Mouse (Mus musculus): ENCODE measurements around the gene Rab3gap1. TPM values are rescaled to one million over a fixed set of nuclear protein-coding genes. Genes with fewer than 3 reads are reported as not detected.

Gene Rab3gap1
- total and polyA plus RNA-seq, 2 experiments = 11.9 to 26.0 TPM

DNA sequence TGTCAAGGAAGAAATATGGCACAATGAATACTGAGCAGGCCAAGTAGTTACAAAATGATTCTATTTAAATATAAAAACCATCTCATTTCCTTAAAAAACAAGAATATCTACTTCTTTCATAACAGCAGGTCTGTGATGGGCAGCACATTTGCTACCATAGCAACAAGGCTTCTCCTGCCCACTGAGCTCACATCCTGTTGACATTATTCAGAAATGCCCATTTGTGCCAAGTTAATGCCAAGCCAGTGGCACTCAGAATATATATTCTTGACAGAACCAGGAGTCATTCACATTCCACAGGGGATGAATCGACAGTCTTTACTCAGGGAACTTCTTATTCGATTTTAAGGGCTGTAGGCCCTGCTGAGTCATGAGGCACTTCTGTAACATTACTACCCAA lies 107.1 kb downstream of the Rab3gap1 start:
- TF ChIP-seq CTCF (IDR thresholded peaks at IDR 0.05; ENCODE audit: low read depth, low read length) (no peak), POLR2A (IDR thresholded peaks at IDR 0.05; ENCODE audit: extremely low read depth, insufficient read depth, low read length) (no peak)
- no peaks in the 10 kb centered on the region for H3K27me3 ChIP-seq (ENCODE audit: control insufficient read depth, insufficient read depth, low read length)
- H3K27ac ChIP-seq (replicated peaks; ENCODE audit: insufficient read depth, low read depth, low read length) = no peak overlapping the region
- H3K36me3 ChIP-seq (ENCODE audit: control insufficient read depth, insufficient read depth, low read length) = no peaks in the 10 kb centered on the region
- no peak overlapping the region for H3K9ac ChIP-seq (ENCODE audit: low read depth, low read length)
- H3K4me1 ChIP-seq (ENCODE audit: control insufficient read depth, insufficient read depth, low read length) = no peaks in the 10 kb centered on the region
- DNase-seq (ENCODE audit: extremely low read depth, low read depth, low spot score) = no peak
- 83% methylated on average over 2 of the region's 2 CpGs for WGBS
- H3K79me2 ChIP-seq (ENCODE audit: control insufficient read depth, insufficient read depth, low read length) = no peaks in the 10 kb centered on the region
- no peak overlapping the region for H3K4me3 ChIP-seq (ENCODE audit: insufficient read depth, low read depth, low read length)

DNA sequence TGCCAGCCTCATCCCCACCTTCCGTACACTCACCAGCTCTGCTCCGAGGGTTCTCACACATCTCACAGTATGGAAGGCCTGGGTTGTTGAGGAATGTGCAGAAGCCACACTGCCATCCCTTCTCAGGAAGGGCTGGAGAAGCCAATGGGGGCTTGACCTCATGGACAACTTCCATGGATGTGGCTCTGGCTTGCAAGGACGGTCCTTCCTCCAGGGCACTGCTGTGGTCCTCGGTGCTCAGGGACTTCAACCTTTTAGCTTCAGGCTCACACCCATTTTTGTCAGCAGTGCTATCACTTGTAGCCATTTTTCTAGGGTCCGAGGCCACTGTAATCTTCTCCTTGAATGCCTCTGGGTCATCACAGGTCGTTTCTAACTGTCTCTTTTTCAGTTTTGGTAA lies 107.5 kb downstream of the Rab3gap1 start:
- DNase-seq (ENCODE audit: extremely low read depth, low read depth, low spot score) = no peak
- 88% methylated on average over 6 of the region's 6 CpGs for WGBS
- Histone ChIP-seq H3K79me2 (ENCODE audit: control insufficient read depth, insufficient read depth, low read length) (no peaks in the 10 kb centered on the region), H3K36me3 (ENCODE audit: control insufficient read depth, insufficient read depth, low read length) (no peaks in the 10 kb centered on the region), H3K4me1 (ENCODE audit: control insufficient read depth, insufficient read depth, low read length) (no peaks in the 10 kb centered on the region), H3K27ac (replicated peaks; ENCODE audit: insufficient read depth, low read depth, low read length) (no peak overlapping the region), H3K9ac (ENCODE audit: low read depth, low read length) (no peak overlapping the region), H3K27me3 (ENCODE audit: control insufficient read depth, insufficient read depth, low read length) (no peaks in the 10 kb centered on the region), H3K4me3 (ENCODE audit: insufficient read depth, low read depth, low read length) (no peak overlapping the region)
- TF ChIP-seq POLR2A (IDR thresholded peaks at IDR 0.05; ENCODE audit: extremely low read depth, insufficient read depth, low read length) (no peak), CTCF (IDR thresholded peaks at IDR 0.05; ENCODE audit: low read depth, low read length) (no peak)

DNA sequence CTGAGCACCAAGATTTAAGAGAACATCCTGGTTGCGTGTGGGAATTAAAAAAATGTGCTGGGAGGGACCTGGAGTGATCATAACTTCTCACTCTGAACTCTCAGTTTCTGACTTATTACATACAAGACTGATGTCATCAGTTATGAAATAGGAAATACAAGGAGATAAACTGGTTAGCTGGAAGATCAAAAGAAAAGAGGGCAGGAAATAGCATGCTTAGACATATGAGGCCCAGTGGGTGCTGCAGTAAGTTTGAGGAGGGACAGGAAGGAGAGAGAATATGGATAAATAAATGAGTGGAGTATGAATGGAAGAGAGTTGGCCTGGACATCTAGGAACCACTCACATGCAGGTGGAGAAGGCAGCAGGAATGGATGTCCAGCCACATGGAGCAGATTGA lies 109.6 kb downstream of the Rab3gap1 start:
- H3K79me2 ChIP-seq (ENCODE audit: control insufficient read depth, insufficient read depth, low read length) = no peaks in the 10 kb centered on the region
- DNase-seq (ENCODE audit: extremely low read depth, low read depth, low spot score) = no peak
- no peak overlapping the region for H3K9ac ChIP-seq (ENCODE audit: low read depth, low read length)
- no peaks in the 10 kb centered on the region for H3K27me3 ChIP-seq (ENCODE audit: control insufficient read depth, insufficient read depth, low read length)
- TF ChIP-seq CTCF (IDR thresholded peaks at IDR 0.05; ENCODE audit: low read depth, low read length) (no peak), POLR2A (IDR thresholded peaks at IDR 0.05; ENCODE audit: extremely low read depth, insufficient read depth, low read length) (no peak)
- no peaks in the 10 kb centered on the region for H3K4me1 ChIP-seq (ENCODE audit: control insufficient read depth, insufficient read depth, low read length)
- WGBS = 77% methylated on average over 1 of the region's 1 CpGs
- no peak overlapping the region for H3K27ac ChIP-seq (replicated peaks; ENCODE audit: insufficient read depth, low read depth, low read length)
- H3K36me3 ChIP-seq (ENCODE audit: control insufficient read depth, insufficient read depth, low read length) = no peaks in the 10 kb centered on the region
- no peak overlapping the region for H3K4me3 ChIP-seq (ENCODE audit: insufficient read depth, low read depth, low read length)

DNA sequence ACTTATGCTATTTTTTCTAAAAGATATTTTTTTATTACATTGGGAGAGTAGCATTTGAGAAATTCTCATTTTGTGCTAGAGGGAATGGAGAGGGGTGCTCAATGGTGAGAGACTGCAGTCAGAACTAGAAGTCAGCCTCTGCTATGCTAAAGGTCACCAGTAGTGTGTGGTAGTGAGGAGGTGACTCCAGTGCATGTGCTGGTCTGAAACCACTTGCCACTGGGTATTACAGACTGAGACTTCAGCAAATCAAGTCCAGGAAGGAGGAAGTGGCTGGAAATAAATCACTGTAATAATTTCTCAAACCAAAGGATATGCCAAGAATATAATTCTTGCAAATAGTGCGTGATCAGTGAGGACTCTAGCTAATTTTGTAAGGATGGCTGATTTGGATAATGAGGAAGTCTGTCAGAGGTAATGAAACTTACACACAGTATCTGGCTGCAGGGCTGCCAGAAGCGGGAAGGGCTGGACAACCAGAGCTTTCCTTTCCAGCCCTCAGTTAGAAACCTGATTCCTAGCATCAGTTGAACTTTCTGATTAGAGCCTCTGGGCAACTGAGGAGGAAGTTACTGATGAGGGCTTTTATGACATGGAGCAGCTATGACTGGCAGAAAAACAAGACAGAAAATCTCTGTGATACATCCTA lies 112.5 kb downstream of the Rab3gap1 start:
- no peaks in the 10 kb centered on the region for H3K36me3 ChIP-seq (ENCODE audit: control insufficient read depth, insufficient read depth, low read length)
- H3K4me3 ChIP-seq (ENCODE audit: insufficient read depth, low read depth, low read length) = no peak overlapping the region
- H3K27me3 ChIP-seq (ENCODE audit: control insufficient read depth, insufficient read depth, low read length) = no peaks in the 10 kb centered on the region
- no peak overlapping the region for H3K27ac ChIP-seq (replicated peaks; ENCODE audit: insufficient read depth, low read depth, low read length)
- DNase-seq (ENCODE audit: extremely low read depth, low read depth, low spot score) = peak; percentile 18
- H3K4me1 ChIP-seq (ENCODE audit: control insufficient read depth, insufficient read depth, low read length) = no peaks in the 10 kb centered on the region
- TF ChIP-seq CTCF (IDR thresholded peaks at IDR 0.05; ENCODE audit: low read depth, low read length) (no peak), POLR2A (IDR thresholded peaks at IDR 0.05; ENCODE audit: extremely low read depth, insufficient read depth, low read length) (no peak)
- no peaks in the 10 kb centered on the region for H3K79me2 ChIP-seq (ENCODE audit: control insufficient read depth, insufficient read depth, low read length)
- no peak overlapping the region for H3K9ac ChIP-seq (ENCODE audit: low read depth, low read length)
- WGBS = 75% methylated on average over 2 of the region's 2 CpGs

DNA sequence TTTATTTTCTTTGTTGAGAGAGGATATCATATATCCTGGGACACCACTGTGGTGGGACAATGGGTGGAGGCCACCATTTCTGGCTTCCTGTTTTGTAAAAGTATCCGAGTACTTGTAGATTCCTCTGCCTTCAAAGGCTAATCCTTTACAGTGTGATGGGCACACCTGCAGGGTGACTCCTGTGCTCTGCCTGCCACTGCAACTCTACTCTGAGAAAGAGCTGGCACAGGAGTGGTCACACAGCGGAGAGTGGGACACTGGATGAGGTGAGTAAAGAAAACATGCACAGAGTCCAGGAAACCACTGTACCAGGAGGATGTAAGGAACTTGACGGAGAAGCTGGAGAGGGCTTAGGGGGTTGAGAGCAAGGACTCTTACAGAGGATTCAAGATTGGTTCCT lies 113.7 kb downstream of the Rab3gap1 start:
- 91% methylated on average over 3 of the region's 3 CpGs for WGBS
- no peaks in the 10 kb centered on the region for H3K79me2 ChIP-seq (ENCODE audit: control insufficient read depth, insufficient read depth, low read length)
- no peak overlapping the region for H3K4me3 ChIP-seq (ENCODE audit: insufficient read depth, low read depth, low read length)
- H3K27me3 ChIP-seq (ENCODE audit: control insufficient read depth, insufficient read depth, low read length) = no peaks in the 10 kb centered on the region
- no peak overlapping the region for H3K9ac ChIP-seq (ENCODE audit: low read depth, low read length)
- H3K4me1 ChIP-seq (ENCODE audit: control insufficient read depth, insufficient read depth, low read length) = no peaks in the 10 kb centered on the region
- no peak for DNase-seq (ENCODE audit: extremely low read depth, low read depth, low spot score)
- H3K36me3 ChIP-seq (ENCODE audit: control insufficient read depth, insufficient read depth, low read length) = no peaks in the 10 kb centered on the region
- H3K27ac ChIP-seq (replicated peaks; ENCODE audit: insufficient read depth, low read depth, low read length) = no peak overlapping the region
- TF ChIP-seq POLR2A (IDR thresholded peaks at IDR 0.05; ENCODE audit: extremely low read depth, insufficient read depth, low read length) (no peak), CTCF (IDR thresholded peaks at IDR 0.05; ENCODE audit: low read depth, low read length) (no peak)

DNA sequence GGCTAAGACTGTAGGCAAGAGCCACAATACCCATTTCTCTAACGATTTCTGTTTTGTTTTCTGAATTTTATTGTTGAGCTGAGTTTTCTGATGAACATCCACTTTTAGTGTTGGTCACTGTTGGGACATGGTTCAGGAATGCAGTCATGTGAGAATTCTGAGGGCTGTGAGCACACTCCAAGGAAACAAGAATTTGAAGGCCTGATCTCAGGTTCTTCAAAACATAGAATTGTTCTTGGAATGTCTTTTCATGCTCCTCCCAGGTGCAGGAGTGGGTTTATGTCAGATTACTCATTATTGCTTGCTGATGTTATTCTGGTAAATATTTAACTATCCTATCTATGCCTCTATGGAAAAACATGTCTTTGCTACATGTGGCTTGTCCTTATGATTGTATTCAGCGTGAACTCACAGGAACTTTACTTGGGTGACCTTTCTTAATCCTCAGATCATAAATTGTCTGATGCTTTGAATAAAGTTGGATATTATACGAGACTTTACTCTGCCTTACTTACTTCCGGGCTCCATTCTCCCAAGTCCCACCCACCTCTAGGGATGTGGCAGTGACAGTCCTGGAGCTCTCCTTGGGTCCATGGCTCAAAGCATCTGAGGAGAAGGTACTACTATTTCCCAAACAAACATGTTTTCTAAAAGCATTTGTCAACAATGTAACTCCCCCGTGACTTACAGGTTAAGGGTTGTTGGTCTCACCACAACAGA lies 114.9 kb downstream of the Rab3gap1 start:
- Histone ChIP-seq H3K36me3 (ENCODE audit: control insufficient read depth, insufficient read depth, low read length) (no peaks in the 10 kb centered on the region), H3K4me1 (ENCODE audit: control insufficient read depth, insufficient read depth, low read length) (no peaks in the 10 kb centered on the region), H3K79me2 (ENCODE audit: control insufficient read depth, insufficient read depth, low read length) (no peaks in the 10 kb centered on the region), H3K9ac (ENCODE audit: low read depth, low read length) (no peak overlapping the region), H3K27me3 (ENCODE audit: control insufficient read depth, insufficient read depth, low read length) (no peaks in the 10 kb centered on the region), H3K27ac (replicated peaks; ENCODE audit: insufficient read depth, low read depth, low read length) (no peak overlapping the region), H3K4me3 (ENCODE audit: insufficient read depth, low read depth, low read length) (no peak overlapping the region)
- TF ChIP-seq POLR2A (IDR thresholded peaks at IDR 0.05; ENCODE audit: extremely low read depth, insufficient read depth, low read length) (no peak), CTCF (IDR thresholded peaks at IDR 0.05; ENCODE audit: low read depth, low read length) (no peak)
- peak; percentile 25 for DNase-seq (ENCODE audit: extremely low read depth, low read depth, low spot score)
- WGBS = 73% methylated on average over 5 of the region's 5 CpGs

Measured in liver, adult 2 months (tissue).